Mouse (Mus musculus) embryonic facial prominence, embryonic 15.5 days (tissue): ENCODE results near the gene Tbck. TPM values are rescaled to one million over a fixed set of nuclear protein-coding genes. Genes with fewer than 3 reads are reported as not detected.

Experiments used
- ATAC-seq: fragments of 200-750 bp; cut with Nextera tagmentation; 2 replicates; pipeline ENCODE4 v1.8.0; 2017; ENCODE audit warnings: low read depth, moderate TSS enrichment; ENCODE audit not compliant: insufficient number of reproducible peaks, low FRiP score, low TSS enrichment
- H3K27ac ChIP-seq: fragments of 300-500 bp; sonication (generic); replicated peaks from 2 replicates; pipeline ENCODE4 v1.5.1; 2015; ENCODE audit warnings: mild to moderate bottlenecking, inconsistent platforms
- H3K27me3 ChIP-seq: fragments of 300-500 bp; sonication (generic); 2 replicates; pipeline ENCODE4 v1.6.1; 2015; ENCODE audit warnings: inconsistent platforms
- H3K36me3 ChIP-seq: fragments of 300-500 bp; sonication (generic); 2 replicates; pipeline ENCODE4 v1.6.1; 2015; ENCODE audit warnings: mild to moderate bottlenecking, inconsistent platforms
- H3K4me1 ChIP-seq: fragments of 300-500 bp; sonication (generic); 2 replicates; pipeline ENCODE4 v1.6.1; 2015; ENCODE audit warnings: inconsistent platforms
- H3K4me2 ChIP-seq: fragments of 300-500 bp; sonication (generic); replicated peaks from 2 replicates; pipeline ENCODE4 v1.6.1; 2015; ENCODE audit warnings: mild to moderate bottlenecking, inconsistent platforms
- H3K4me3 ChIP-seq: fragments of 300-500 bp; sonication (generic); replicated peaks from 2 replicates; pipeline ENCODE4 v1.5.1; 2015; ENCODE audit warnings: mild to moderate bottlenecking, inconsistent platforms
- H3K9ac ChIP-seq: fragments of 300-500 bp; sonication (generic); 2 replicates; pipeline ENCODE4 v1.6.1; 2015; ENCODE audit warnings: inconsistent platforms
- H3K9me3 ChIP-seq: fragments of 300-500 bp; sonication (generic); replicated peaks from 2 replicates; pipeline ENCODE4 v1.6.1; 2016; ENCODE audit warnings: inconsistent platforms
- WGBS: fragments of 180-500 bp; shearing (Covaris S2); methylation state at CpG from one replicate; pipeline ENCODE4 v1.1.7; 2015; 5-methylcytosine and 5-hydroxymethylcytosine counted together
- polyA plus RNA-seq: library from polyadenylated mRNA; unstranded; fragments of >200 nt; fragmentation: Nextera tagmentation; extraction: Ambion mirVana; gene quantifications from 2 replicates; pipeline ENCODE4 v1.2.1, GENCODE M21; 2015

Gene Tbck
- polyA plus RNA-seq, 1 experiment from 2014 or later = 25.0 TPM

DNA sequence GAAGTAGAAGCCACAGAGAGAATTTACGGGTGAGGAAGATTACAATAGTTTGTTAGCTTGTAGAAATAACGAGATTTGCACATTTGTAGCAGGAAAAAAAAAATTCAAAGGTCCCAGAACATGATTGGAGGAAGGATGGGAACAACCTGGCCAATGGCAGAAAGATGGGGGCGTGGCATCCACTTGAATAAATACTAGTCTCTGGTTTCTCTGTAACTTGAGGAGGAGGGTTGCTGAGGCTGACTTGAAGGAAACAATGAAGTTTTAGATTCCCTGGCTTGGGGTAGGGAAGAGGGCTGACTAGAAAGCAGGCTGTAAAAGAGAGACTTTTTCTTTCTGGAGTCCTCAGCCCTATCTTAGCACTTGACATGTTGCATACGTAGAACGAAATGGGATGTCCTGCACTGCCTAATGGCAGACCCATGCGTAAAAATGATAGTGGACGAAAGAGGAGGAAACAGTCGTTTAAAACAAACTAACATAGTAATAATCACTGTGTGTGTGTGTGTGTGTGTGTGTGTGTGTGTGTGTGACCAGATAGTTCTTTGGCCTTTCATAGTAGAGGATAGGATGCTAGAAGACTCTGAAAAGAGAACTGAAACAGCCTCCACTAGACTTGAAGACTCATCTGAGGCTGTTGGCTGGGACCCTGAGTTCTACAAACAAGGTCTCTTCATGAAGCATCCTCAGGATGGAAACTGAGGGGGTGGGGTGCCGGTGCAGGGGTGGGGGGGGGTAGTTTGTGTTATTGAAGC, 171.7 kb downstream of the Tbck start:
- no peak for ATAC-seq
- Histone ChIP-seq H3K27me3 (no peaks in the 10 kb centered on the region), H3K4me2 (no peak overlapping the region), H3K4me3 (no peak overlapping the region), H3K4me1 (peaks cover 16% of the 10 kb centered on the region), H3K36me3 (no peaks in the 10 kb centered on the region), H3K27ac (0 out of 2 replicates have a peak overlapping the region, but pooled peaks have one; percentile 17), H3K9me3 (no peaks in the 10 kb centered on the region), H3K9ac (no peak overlapping the region)
- 50% methylated on average over 9 of the region's 9 CpGs for WGBS

- Histone ChIP-seq H3K4me3 (no peak overlapping the region), H3K36me3 (no peaks in the 10 kb centered on the region), H3K4me1 (peaks cover 16% of the 10 kb centered on the region), H3K9ac (no peak overlapping the region), H3K9me3 (no peaks in the 10 kb centered on the region), H3K27me3 (no peaks in the 10 kb centered on the region), H3K27ac (no peak overlapping the region), H3K4me2 (no peak overlapping the region)
- ATAC-seq = no peak
- WGBS = 38% methylated on average over 6 of the region's 6 CpGs
Observed at GRCm38 (mm10) chr3:132856651-132857050, 172.7 kb downstream of the Tbck start.

DNA sequence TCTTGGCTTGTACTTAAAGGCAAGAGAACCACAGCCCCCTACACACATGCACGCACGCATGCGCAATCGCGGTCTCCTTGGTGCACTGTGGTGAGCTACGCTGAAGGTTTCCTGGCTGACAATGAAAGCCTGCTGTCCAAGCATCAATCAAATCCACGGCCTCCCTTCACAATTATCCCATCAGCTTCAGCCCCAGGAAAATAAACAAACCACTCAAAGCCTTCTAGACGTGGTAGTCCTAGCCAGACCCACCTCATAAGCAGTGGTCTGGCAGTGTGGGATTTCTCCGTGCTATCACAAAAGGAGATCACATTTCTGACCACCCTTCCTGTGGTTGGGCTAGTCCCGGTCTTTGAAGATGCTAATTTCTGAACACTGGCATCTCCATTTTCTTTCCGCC, 174.9 kb downstream of the Tbck start:
- whole genome bisulfite sequencing = 55% methylated on average over 11 of the region's 11 CpGs
- Histone ChIP-seq H3K4me3 (no peak overlapping the region), H3K9ac (no peak overlapping the region), H3K27me3 (no peaks in the 10 kb centered on the region), H3K4me1 (peaks cover 10% of the 10 kb centered on the region), H3K36me3 (no peaks in the 10 kb centered on the region), H3K4me2 (no peak overlapping the region), H3K9me3 (no peaks in the 10 kb centered on the region), H3K27ac (0 out of 2 replicates have a peak overlapping the region, but pooled peaks have one; percentile 39)
- peak; percentile 87 for ATAC-seq

- Histone ChIP-seq H3K9me3 (no peaks in the 10 kb centered on the region), H3K27ac (0 out of 2 replicates have a peak overlapping the region, but pooled peaks have one; percentile 17), H3K4me1 (peaks cover 15% of the 10 kb centered on the region), H3K4me2 (no peak overlapping the region), H3K9ac (no peak overlapping the region), H3K4me3 (no peak overlapping the region), H3K36me3 (no peaks in the 10 kb centered on the region), H3K27me3 (no peaks in the 10 kb centered on the region)
- WGBS = 71% methylated on average over 7 of the region's 7 CpGs
- no peak for ATAC-seq
Observed at GRCm38 (mm10) chr3:132859573-132859972, 175.6 kb downstream of the Tbck start.

GRCm38 (mm10) chr3:132860796-132861195, 176.9 kb downstream of the Tbck start:
- ATAC-seq = no peak
- no peaks in the 10 kb centered on the region for H3K9me3 ChIP-seq
- peaks cover 16% of the 10 kb centered on the region for H3K4me1 ChIP-seq
- H3K9ac ChIP-seq = no peak overlapping the region
- WGBS = 57% methylated on average over 8 of the region's 8 CpGs
- no peaks in the 10 kb centered on the region for H3K36me3 ChIP-seq
- H3K27me3 ChIP-seq = no peaks in the 10 kb centered on the region
- no peak overlapping the region for H3K4me2 ChIP-seq
- H3K27ac ChIP-seq = no peak overlapping the region
- no peak overlapping the region for H3K4me3 ChIP-seq

GRCm38 (mm10) chr3:132863843-132864242, 179.9 kb downstream of the Tbck start:
- no peak overlapping the region for H3K4me3 ChIP-seq

GRCm38 (mm10) chr3:132864329-132864919, 180.5 kb downstream of the Tbck start:
- peak overlapping the region; percentile 58; the same call in 1 of the 2 replicates for H3K27ac ChIP-seq
- whole genome bisulfite sequencing = 46% methylated on average over 14 of the region's 14 CpGs
- 0 out of 2 replicates have a peak, but pooled peaks have one; percentile 52 for ATAC-seq
- 0 out of 2 replicates have a peak overlapping the region, but pooled peaks have one; percentile 7 for H3K4me3 ChIP-seq
- H3K27me3 ChIP-seq = no peaks in the 10 kb centered on the region
- H3K9me3 ChIP-seq = no peaks in the 10 kb centered on the region
- no peaks in the 10 kb centered on the region for H3K36me3 ChIP-seq
- H3K4me1 ChIP-seq = peaks cover 16% of the 10 kb centered on the region
- peak overlapping the region; percentile 39 for H3K4me2 ChIP-seq
- no peak overlapping the region for H3K9ac ChIP-seq

More at GRCm38 (mm10) chr3:132863843-132864242, 179.9 kb downstream of the Tbck start:
- peak overlapping the region; percentile 58; the same call in 1 of the 2 replicates for H3K27ac ChIP-seq
- H3K9ac ChIP-seq = no peak overlapping the region
- no peaks in the 10 kb centered on the region for H3K9me3 ChIP-seq
- no peak for ATAC-seq
- no peaks in the 10 kb centered on the region for H3K36me3 ChIP-seq
- H3K27me3 ChIP-seq = no peaks in the 10 kb centered on the region
- no peak overlapping the region for H3K4me2 ChIP-seq
- peaks cover 16% of the 10 kb centered on the region for H3K4me1 ChIP-seq
- 62% methylated on average over 13 of the region's 13 CpGs for WGBS

GRCm38 (mm10) chr3:132864986-132865385, 181.0 kb downstream of the Tbck start:
- peaks cover 11% of the 10 kb centered on the region; the same call in 1 of the 2 replicates for H3K4me1 ChIP-seq
- 46% methylated on average over 8 of the region's 8 CpGs for WGBS
- 0 out of 2 replicates have a peak overlapping the region, but pooled peaks have one; percentile 39 for H3K4me2 ChIP-seq
- H3K36me3 ChIP-seq = no peaks in the 10 kb centered on the region
- H3K9ac ChIP-seq = no peak overlapping the region
- no peak overlapping the region for H3K4me3 ChIP-seq
- ATAC-seq = no peak
- no peaks in the 10 kb centered on the region for H3K9me3 ChIP-seq
- no peaks in the 10 kb centered on the region for H3K27me3 ChIP-seq
- H3K27ac ChIP-seq = 0 out of 2 replicates have a peak overlapping the region, but pooled peaks have one; percentile 17

DNA sequence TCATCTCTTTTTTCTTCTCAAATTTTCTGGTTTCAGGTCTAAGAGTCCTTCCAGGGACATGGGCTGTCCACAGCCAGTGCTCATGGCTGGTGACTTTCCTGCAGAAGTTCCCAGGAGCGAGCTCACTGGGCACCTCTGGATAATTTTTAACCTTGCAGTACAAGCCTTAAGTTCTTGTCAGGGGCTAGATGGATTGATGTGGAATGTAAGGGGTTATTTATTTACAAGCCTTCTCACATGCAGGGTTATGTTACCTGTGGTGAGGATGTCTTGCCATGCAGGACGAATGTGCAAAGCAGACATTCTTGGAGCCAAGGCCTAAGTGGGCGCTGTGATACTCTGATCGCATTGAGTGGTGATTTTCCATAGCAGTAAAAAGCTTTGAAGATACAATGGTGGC, 181.7 kb downstream of the Tbck start:
- 85% methylated on average over 4 of the region's 4 CpGs for WGBS
- no peaks in the 10 kb centered on the region for H3K27me3 ChIP-seq
- no peak overlapping the region for H3K27ac ChIP-seq

GRCm38 (mm10) chr3:132866984-132867383, 183.0 kb downstream of the Tbck start:
- H3K36me3 ChIP-seq = no peaks in the 10 kb centered on the region

More for the DNA sequence above, 181.7 kb downstream of the Tbck start:
- no peak for ATAC-seq
- peaks cover 7% of the 10 kb centered on the region; the same call in 1 of the 2 replicates for H3K4me1 ChIP-seq
- H3K4me3 ChIP-seq = no peak overlapping the region
- H3K36me3 ChIP-seq = no peaks in the 10 kb centered on the region
- no peak overlapping the region for H3K4me2 ChIP-seq
- H3K9ac ChIP-seq = no peak overlapping the region
- H3K9me3 ChIP-seq = no peaks in the 10 kb centered on the region

DNA sequence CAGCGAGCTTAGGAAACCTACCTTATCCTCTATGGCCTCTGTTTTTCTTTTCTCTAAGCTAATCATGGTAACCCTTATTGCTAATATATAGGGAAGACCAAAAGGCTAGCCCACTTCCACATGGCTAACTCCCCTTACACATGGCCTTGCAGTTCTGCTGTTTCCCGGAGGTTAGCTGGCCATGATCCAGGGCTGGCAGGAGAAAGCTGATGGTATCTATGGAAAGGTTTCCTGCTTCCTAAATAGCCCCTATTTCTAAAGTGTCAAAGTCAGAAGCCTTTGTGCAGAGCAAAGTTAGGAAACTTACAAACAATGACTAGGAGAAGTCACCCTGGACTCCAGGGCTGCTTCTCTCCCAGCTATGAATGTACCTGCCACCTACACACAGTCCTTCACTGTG, 184.9 kb downstream of the Tbck start:
- H3K4me3 ChIP-seq = no peak overlapping the region
- no peak overlapping the region for H3K9ac ChIP-seq
- no peaks in the 10 kb centered on the region for H3K36me3 ChIP-seq
- H3K4me2 ChIP-seq = no peak overlapping the region
- no peak for ATAC-seq
- H3K27me3 ChIP-seq = no peaks in the 10 kb centered on the region
- WGBS = 68% methylated on average over 2 of the region's 2 CpGs
- H3K27ac ChIP-seq = 0 out of 2 replicates have a peak overlapping the region, but pooled peaks have one; percentile 22
- peaks cover 6% of the 10 kb centered on the region; the same call in 1 of the 2 replicates for H3K4me1 ChIP-seq
- H3K9me3 ChIP-seq = no peaks in the 10 kb centered on the region

More at GRCm38 (mm10) chr3:132866984-132867383, 183.0 kb downstream of the Tbck start:
- no peaks in the 10 kb centered on the region for H3K27me3 ChIP-seq
- H3K4me2 ChIP-seq = no peak overlapping the region
- 75% methylated on average over 3 of the region's 3 CpGs for WGBS
- no peak overlapping the region for H3K4me3 ChIP-seq
- no peaks in the 10 kb centered on the region for H3K9me3 ChIP-seq
- H3K27ac ChIP-seq = no peak overlapping the region
- no peak overlapping the region for H3K9ac ChIP-seq
- peaks cover 6% of the 10 kb centered on the region; the same call in 1 of the 2 replicates for H3K4me1 ChIP-seq
- no peak for ATAC-seq
